Mouse (Mus musculus) lung, adult 2 months (tissue): Measurements from ENCODE around the gene 2310034G01Rik.

Source experiments
- CTCF ChIP-seq: fragments of 200-500 bp; IDR thresholded peaks from 2 replicates; pipeline ENCODE4 v1.5.1; 2011; ENCODE audit warnings: mild to moderate bottlenecking, low read length, control low read depth; ENCODE audit not compliant: insufficient read depth
- POLR2A ChIP-seq: fragments of 200-500 bp; IDR thresholded peaks from 2 replicates; pipeline ENCODE4 v1.6.1; 2011; ENCODE audit warnings: low read depth, mild to moderate bottlenecking, control low read depth, low read length, borderline replicate concordance; ENCODE audit errors: extremely low read depth

DNA sequence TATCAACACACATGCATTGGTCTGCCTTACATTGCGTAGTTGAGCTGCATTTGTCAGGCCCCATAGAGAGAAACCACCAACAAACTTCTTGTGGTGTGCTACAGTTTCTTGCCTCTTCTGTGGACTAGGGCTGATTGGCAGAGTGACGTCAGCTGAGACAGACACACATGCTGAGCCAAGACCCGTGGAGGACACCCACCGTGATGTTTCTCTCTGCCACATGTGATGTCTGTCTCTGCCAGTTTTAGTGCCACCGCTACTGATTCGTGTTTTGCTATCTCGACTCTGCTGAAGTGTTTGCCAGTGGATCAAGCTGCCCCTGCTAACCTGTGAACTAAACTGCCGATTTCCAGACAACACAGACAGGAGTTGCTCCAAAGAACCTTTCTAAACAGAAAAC lies 12.0 kb upstream of the 2310034G01Rik start:
- TF ChIP-seq CTCF: no peak
- no peak for TF ChIP-seq POLR2A
